ENCODE assay signal across 7 mouse cellular contexts in genomic region chr15:98904692-98905091, GRCm38 (mm10). TPM values are rescaled to one million over a fixed set of nuclear protein-coding genes. Genes with fewer than 3 reads are reported as not detected.
A peak's percentile ranks its signal among the peaks of the same experiment; 100 is the strongest.
DNase-seq lines count a peak whose midpoint lies in the region; ATAC-seq and TF ChIP-seq lines count a peak whose summit lies in the region.

No protein-coding gene starts in this region.

- no peak overlapping the region for H3K4me2 ChIP-seq in kidney, embryonic 14.5 days (replicated peaks; ENCODE audit: low read depth, low read length)

- no peak overlapping the region for H3K27ac ChIP-seq in kidney, embryonic 14.5 days (ENCODE audit: low read depth, low read length)
- no peak overlapping the region for H3K27ac ChIP-seq in cortical plate, adult 2 months (ENCODE audit: insufficient read depth, low read length)

- no peaks in the 10 kb centered on the region for H3K9me3 ChIP-seq in kidney, embryonic 14.5 days (ENCODE audit: control insufficient read depth, low read length)
- H3K9me3 ChIP-seq in G1E (replicated peaks) = no peaks in the 10 kb centered on the region

- H3K27me3 ChIP-seq in kidney, embryonic 14.5 days (ENCODE audit: control insufficient read depth, insufficient read depth, low read length) = no peaks in the 10 kb centered on the region; the same call in none of the 2 replicates
- peaks cover 9% of the 10 kb centered on the region for H3K27me3 ChIP-seq in G1E (ENCODE audit: insufficient read depth, low read length)

- H3K4me1 ChIP-seq in kidney, embryonic 14.5 days (ENCODE audit: control insufficient read depth, insufficient read depth, low read length) = no peaks in the 10 kb centered on the region
- peaks cover 4% of the 10 kb centered on the region for H3K4me1 ChIP-seq in G1E (ENCODE audit: insufficient read depth, low read depth, low read length)
- H3K4me1 ChIP-seq in cortical plate, adult 2 months (ENCODE audit: control insufficient read depth, insufficient read depth, low read length) = no peaks in the 10 kb centered on the region

- peak; percentile 54 for DNase-seq in kidney, adult 18-20 months
- peak; percentile 48 for DNase-seq in G1E (ENCODE audit: low spot score)
- peak; percentile 56 to 57 for DNase-seq in kidney, postnatal 25 days
- peak; percentile 88 for DNase-seq in retina, embryonic 14.5 days (ENCODE audit: low spot score)
- DNase-seq in right cerebral cortex, postnatal 10 days (ENCODE audit: low spot score in 2 of 2) = no peak

- no peak for ATAC-seq in kidney, embryonic 14.5 days (ENCODE audit: low FRiP score, low TSS enrichment)
- ATAC-seq in G1E (ENCODE audit: extremely low read depth, insufficient number of reproducible peaks, low FRiP score, poor library complexity, severe bottlenecking) = no peak

- H3K36me3 ChIP-seq in kidney, embryonic 14.5 days (ENCODE audit: control insufficient read depth, insufficient read depth, low read length) = peaks cover 51% of the 10 kb centered on the region
- H3K36me3 ChIP-seq in G1E (replicated peaks) = peaks cover 54% of the 10 kb centered on the region

- no peak overlapping the region for H3K4me3 ChIP-seq in kidney, embryonic 14.5 days (ENCODE audit: low read length)
- H3K4me3 ChIP-seq in G1E (ENCODE audit: low read depth, low read length) = no peak overlapping the region
- H3K4me3 ChIP-seq in cortical plate, adult 2 months (ENCODE audit: insufficient read depth, low read length) = no peak overlapping the region

- TF ChIP-seq POLR2A in cortical plate, adult 2 months (IDR thresholded peaks at IDR 0.05; ENCODE audit: extremely low read depth, insufficient read depth, low read length) = no peak

- TF ChIP-seq CTCF in G1E (IDR thresholded peaks at IDR 0.05; ENCODE audit: low read depth, low read length) = peak; percentile 83
- TF ChIP-seq CTCF in cortical plate, adult 2 months (IDR thresholded peaks at IDR 0.05; ENCODE audit: extremely low read depth, insufficient read depth, low read length) = peak; percentile 63

- WGBS in kidney, embryonic 14.5 days = 36% methylated on average over 10 of the region's 10 CpGs

- H3K9ac ChIP-seq in kidney, embryonic 14.5 days (ENCODE audit: low read depth, low read length) = no peak overlapping the region

RNA-seq across cellular contexts. Expression of gene Dhh, which starts 6.4 kb away (rescaled TPM):
- polyA plus RNA-seq in kidney, embryonic 14.5 days (2014; fragmentation: Nextera tagmentation; extraction: Ambion mirVana) = 0.54 and 0.84 TPM in 2 replicates
- total RNA-seq in G1E (2014; fragmentation: Nextera tagmentation) (not detected in 2 replicates), G1E (2017) (0.05 and 0.06 TPM in 2 replicates)
- not detected in 2 replicates for polyA plus RNA-seq in G1E (2012)
- polyA plus RNA-seq in cortical plate, adult 2 months (2012; rRNA removed) = 0.25 and 0.28 TPM in 2 replicates

RNA-seq across cellular contexts. Expression of gene Rhebl1, which starts 10.4 kb away (rescaled TPM):
- polyA plus RNA-seq in kidney, embryonic 14.5 days (2014; fragmentation: Nextera tagmentation; extraction: Ambion mirVana) = 14.4 and 22.4 TPM in 2 replicates
- 5.2 and 8.4 TPM in 2 replicates for total RNA-seq in G1E (2014; fragmentation: Nextera tagmentation)
- 7.8 and 8.0 TPM in 2 replicates for total RNA-seq in G1E (2017)
- 2.7 and 2.9 TPM in 2 replicates for polyA plus RNA-seq in G1E (2012)
- 18.3 and 19.9 TPM in 2 replicates for polyA plus RNA-seq in cortical plate, adult 2 months (2012; rRNA removed)

RNA-seq across cellular contexts. Expression of gene Lmbr1l, which starts 13.3 kb away (rescaled TPM):
- polyA plus RNA-seq in kidney, embryonic 14.5 days (2014; fragmentation: Nextera tagmentation; extraction: Ambion mirVana) = 5.5 and 8.6 TPM in 2 replicates
- 10.9 and 17.1 TPM in 2 replicates for total RNA-seq in G1E (2014; fragmentation: Nextera tagmentation)
- 4.5 and 7.4 TPM in 2 replicates for total RNA-seq in G1E (2017)
- 9.6 and 9.7 TPM in 2 replicates for polyA plus RNA-seq in G1E (2012)
- 24.7 and 27.1 TPM in 2 replicates for polyA plus RNA-seq in cortical plate, adult 2 months (2012; rRNA removed)

RNA-seq across cellular contexts. Expression of gene Tuba1b, which starts 29.7 kb away (rescaled TPM):
- 1,971 and 2,088 TPM in 2 replicates for polyA plus RNA-seq in kidney, embryonic 14.5 days (2014; fragmentation: Nextera tagmentation; extraction: Ambion mirVana)
- 1,654 and 1,866 TPM in 2 replicates for total RNA-seq in G1E (2014; fragmentation: Nextera tagmentation)
- 717 and 929 TPM in 2 replicates for total RNA-seq in G1E (2017)
- polyA plus RNA-seq in G1E (2012) = 255 and 384 TPM in 2 replicates
- 1,160 and 1,231 TPM in 2 replicates for polyA plus RNA-seq in cortical plate, adult 2 months (2012; rRNA removed)

RNA-seq across cellular contexts. Expression of gene Kmt2d, which starts 33.7 kb away (rescaled TPM):
- 17.5 and 21.4 TPM in 2 replicates for polyA plus RNA-seq in kidney, embryonic 14.5 days (2014; fragmentation: Nextera tagmentation; extraction: Ambion mirVana)
- 141 and 150 TPM in 2 replicates for total RNA-seq in G1E (2014; fragmentation: Nextera tagmentation)
- total RNA-seq in G1E (2017) = 22.1 and 27.0 TPM in 2 replicates
- polyA plus RNA-seq in G1E (2012) = 42.8 and 57.8 TPM in 2 replicates
- 33.0 and 37.9 TPM in 2 replicates for polyA plus RNA-seq in cortical plate, adult 2 months (2012; rRNA removed)

Comparison
In these comparisons a context has a peak if more than half of its experiments do, and no peak if none do; other contexts are left out.
1. DNase-seq: peak in kidney, adult 18-20 months (single experiment), G1E (single experiment), kidney, postnatal 25 days (2 of 2) and retina, embryonic 14.5 days (single experiment); none in right cerebral cortex, postnatal 10 days (0 of 2).